Mouse (Mus musculus): ENCODE measurements around the gene 9530053A07Rik. TPM values are rescaled to one million over a fixed set of nuclear protein-coding genes. Genes with fewer than 3 reads are reported as not detected.

The 9530053A07Rik gene
- total and polyA plus RNA-seq, 3 experiments = not detected

- H3K4me3 ChIP-seq (ENCODE audit: control insufficient read depth in 1 of 2, insufficient read depth in 1 of 2, low read depth in 2 of 2, low read length in 2 of 2) = no peak overlapping the region
- no peaks in the 10 kb centered on the region for H3K9me3 ChIP-seq (replicated peaks; ENCODE audit: insufficient read depth, low read length)
- H3K9ac ChIP-seq (ENCODE audit: control insufficient read depth, low read depth, low read length, poor library complexity, severe bottlenecking) = no peak overlapping the region
- H3K36me3 ChIP-seq (ENCODE audit: control insufficient read depth in 1 of 2, insufficient read depth in 2 of 2, low read length in 2 of 2) = no peaks in the 10 kb centered on the region
- no peak for DNase-seq (ENCODE audit: low read depth, low spot score)
- H3K27me3 ChIP-seq (ENCODE audit: control insufficient read depth in 1 of 2, insufficient read depth in 2 of 2, low read length in 2 of 2) = no peaks in the 10 kb centered on the region
- H3K79me2 ChIP-seq (ENCODE audit: control insufficient read depth, insufficient read depth, low read length, poor library complexity) = no peaks in the 10 kb centered on the region
- no peaks in the 10 kb centered on the region for H3K4me1 ChIP-seq (ENCODE audit: control insufficient read depth in 1 of 2, insufficient read depth in 2 of 2, low read length in 2 of 2)
- H3K27ac ChIP-seq (ENCODE audit: control insufficient read depth, low read depth, low read length) = no peak overlapping the region
- TF ChIP-seq USF1 (IDR thresholded peaks at IDR 0.05; ENCODE audit: low read depth, low read length) = peak; percentile 24; the same call in 1 of the 2 replicates
- TF ChIP-seq TAL1 (IDR thresholded peaks at IDR 0.05; ENCODE audit: low read length) = no peak
Measured at GRCm38 (mm10) chr7:28161163-28161749, 32.0 kb downstream of the 9530053A07Rik start.

- Histone ChIP-seq H3K4me1 (ENCODE audit: control insufficient read depth in 1 of 2, insufficient read depth in 2 of 2, low read length in 2 of 2) (peaks cover 0 to 6% of the 10 kb centered on the region in 2 experiments; a peak in 2 of 4 replicates), H3K36me3 (ENCODE audit: control insufficient read depth in 1 of 2, insufficient read depth in 2 of 2, low read length in 2 of 2) (no peaks in the 10 kb centered on the region; a peak in 1 of 4 replicates), H3K27me3 (ENCODE audit: control insufficient read depth in 1 of 2, insufficient read depth in 2 of 2, low read length in 2 of 2) (no peaks in the 10 kb centered on the region), H3K9ac (ENCODE audit: control insufficient read depth, low read depth, low read length, poor library complexity, severe bottlenecking) (no peak overlapping the region), H3K79me2 (ENCODE audit: control insufficient read depth, insufficient read depth, low read length, poor library complexity) (peaks cover 12% of the 10 kb centered on the region), H3K4me3 (ENCODE audit: control insufficient read depth in 1 of 2, insufficient read depth in 1 of 2, low read depth in 2 of 2, low read length in 2 of 2) (no peak overlapping the region), H3K27ac (ENCODE audit: control insufficient read depth, low read depth, low read length) (no peak overlapping the region), H3K9me3 (replicated peaks; ENCODE audit: insufficient read depth, low read length) (no peaks in the 10 kb centered on the region)
- TF ChIP-seq SMC3 (IDR thresholded peaks at IDR 0.05; ENCODE audit: low read depth, low read length) (0 out of 2 replicates have a peak, but pooled peaks have one; percentile 5), MEF2A (IDR thresholded peaks at IDR 0.05; ENCODE audit: extremely low read depth, insufficient replicate concordance, low read depth, low read length, poor library complexity, severe bottlenecking) (no peak), NELFE (IDR thresholded peaks at IDR 0.05; ENCODE audit: low read depth, low read length) (no peak), CTCF (IDR thresholded peaks at IDR 0.05 in 2 of 3, conservative IDR thresholded peaks at IDR 0.05 in 1 of 3; ENCODE audit: control insufficient read depth in 1 of 3, insufficient read depth in 1 of 3, low read depth in 2 of 3, low read length in 3 of 3, poor library complexity in 1 of 3, severe bottlenecking in 1 of 3) (peak; percentile 26 to 53 (median 50)), MYC (IDR thresholded peaks at IDR 0.05; ENCODE audit: low read depth, low read length) (no peak)
- DNase-seq (ENCODE audit: low read depth, low spot score) = peak; percentile 59
Measured at GRCm38 (mm10) chr7:28165406-28165805, 36.1 kb downstream of the 9530053A07Rik start.

GRCm38 (mm10) chr7:28168320-28169115 is 39.3 kb downstream of the 9530053A07Rik start:
- H3K79me2 ChIP-seq (ENCODE audit: control insufficient read depth, insufficient read depth, low read length, poor library complexity) = peaks cover 44% of the 10 kb centered on the region
- H3K4me1 ChIP-seq (ENCODE audit: control insufficient read depth in 1 of 2, insufficient read depth in 2 of 2, low read length in 2 of 2) = peaks cover 0 to 27% of the 10 kb centered on the region in 2 experiments; a peak in 3 of 4 replicates
- H3K9me3 ChIP-seq (replicated peaks; ENCODE audit: insufficient read depth, low read length) = no peaks in the 10 kb centered on the region
- H3K4me3 ChIP-seq (ENCODE audit: control insufficient read depth in 1 of 2, insufficient read depth in 1 of 2, low read depth in 2 of 2, low read length in 2 of 2) = peak overlapping the region; percentile 77 to 98
- H3K9ac ChIP-seq (ENCODE audit: control insufficient read depth, low read depth, low read length, poor library complexity, severe bottlenecking) = peak overlapping the region; percentile 96
- H3K27ac ChIP-seq (ENCODE audit: control insufficient read depth, low read depth, low read length) = peak overlapping the region; percentile 91
- peaks cover 2 to 16% of the 10 kb centered on the region in 2 experiments for H3K36me3 ChIP-seq (ENCODE audit: control insufficient read depth in 1 of 2, insufficient read depth in 2 of 2, low read length in 2 of 2)
- no peaks in the 10 kb centered on the region for H3K27me3 ChIP-seq (ENCODE audit: control insufficient read depth in 1 of 2, insufficient read depth in 2 of 2, low read length in 2 of 2)
- peak; percentile 94 for DNase-seq (ENCODE audit: low read depth, low spot score)
- TF ChIP-seq MAX (IDR thresholded peaks at IDR 0.05; ENCODE audit: low read length) (0 out of 2 replicates have a peak, but pooled peaks have one; percentile 52), MXI1 (IDR thresholded peaks at IDR 0.05; ENCODE audit: low read depth, low read length) (no peak), ELF1 (IDR thresholded peaks at IDR 0.05; ENCODE audit: low read depth, low read length) (no peak), MAFK (IDR thresholded peaks at IDR 0.05; ENCODE audit: borderline replicate concordance, low read depth, low read length) (no peak), USF1 (IDR thresholded peaks at IDR 0.05; ENCODE audit: low read depth, low read length) (no peak), TBP (IDR thresholded peaks at IDR 0.05; ENCODE audit: low read depth, low read length) (peak; percentile 83), RAD21 (IDR thresholded peaks at IDR 0.05; ENCODE audit: low read depth, low read length) (peak; percentile 60), POLR2AphosphoS2 (IDR thresholded peaks at IDR 0.05; ENCODE audit: low read length) (no peak), ZC3H11A (IDR thresholded peaks at IDR 0.05; ENCODE audit: low read depth, low read length) (peak; percentile 34; the same call in 1 of the 2 replicates), MAZ (IDR thresholded peaks at IDR 0.05; ENCODE audit: low read depth, low read length) (no peak), CHD1 (IDR thresholded peaks at IDR 0.05; ENCODE audit: low read depth, low read length) (no peak), SMC3 (IDR thresholded peaks at IDR 0.05; ENCODE audit: low read depth, low read length) (peak; percentile 76), BHLHE40 (IDR thresholded peaks at IDR 0.05; ENCODE audit: borderline replicate concordance, low read depth, low read length) (no peak), JUND (IDR thresholded peaks at IDR 0.05; ENCODE audit: low read depth, low read length) (no peak), E2F4 (IDR thresholded peaks at IDR 0.05; ENCODE audit: borderline replicate concordance, low read depth, low read length) (no peak), UBTF (IDR thresholded peaks at IDR 0.05; ENCODE audit: borderline replicate concordance, insufficient read depth, low read depth, low read length) (no peak), KAT2A (conservative IDR thresholded peaks at IDR 0.05; ENCODE audit: low read depth, low read length) (no peak), RCOR1 (IDR thresholded peaks at IDR 0.05; ENCODE audit: low read depth, low read length) (no peak)

Measured in MEL (cell line).